Mouse (Mus musculus) intestine, embryonic 14.5 days (tissue): Measurements from ENCODE around the gene Fitm1. TPM values are rescaled to one million over a fixed set of nuclear protein-coding genes. Genes with fewer than 3 reads are reported as not detected.

Source experiments
- ATAC-seq: fragments of 200-750 bp; cut with Nextera tagmentation; replicated peaks from 2 replicates; pipeline ENCODE4 v1.8.0; 2017; ENCODE audit warnings: low read depth, moderate number of reproducible peaks, moderate TSS enrichment, moderate library complexity; ENCODE audit not compliant: low FRiP score, low TSS enrichment
- DNase-seq: peaks from one replicate; pipeline ENCODE4 v3.0.0-alpha.2; 2018; ENCODE audit warnings: low spot score
- H3K27ac ChIP-seq: fragments of 300-500 bp; sonication (generic); 2 replicates; pipeline ENCODE4 v1.5.1; 2014; ENCODE audit warnings: low read depth, mild to moderate bottlenecking, control low read depth
- H3K27me3 ChIP-seq: fragments of 300-500 bp; sonication (generic); replicated peaks from 2 replicates; pipeline ENCODE4 v1.6.1; 2014; ENCODE audit warnings: low read length, control low read depth; ENCODE audit not compliant: control insufficient read depth, insufficient read depth
- H3K36me3 ChIP-seq: fragments of 300-500 bp; sonication (generic); 2 replicates; pipeline ENCODE4 v1.6.1; 2014; ENCODE audit warnings: low read length, control low read depth; ENCODE audit not compliant: control insufficient read depth, insufficient read depth
- H3K4me1 ChIP-seq: fragments of 300-500 bp; sonication (generic); replicated peaks from 2 replicates; pipeline ENCODE4 v1.6.1; 2014; ENCODE audit warnings: low read length, control low read depth, mixed read lengths; ENCODE audit not compliant: control insufficient read depth, insufficient read depth
- H3K4me2 ChIP-seq: fragments of 300-500 bp; sonication (generic); 2 replicates; pipeline ENCODE4 v1.6.1; 2014; ENCODE audit warnings: low read length
- H3K4me3 ChIP-seq: fragments of 300-500 bp; sonication (generic); 2 replicates; pipeline ENCODE4 v1.5.1; 2014; ENCODE audit warnings: low read depth, low read length, control low read depth, mixed read lengths
- H3K9ac ChIP-seq: fragments of 300-500 bp; sonication (generic); 2 replicates; pipeline ENCODE4 v1.6.1; 2014; ENCODE audit warnings: mild to moderate bottlenecking, low read length
- H3K9me3 ChIP-seq: fragments of 300-500 bp; sonication (generic); 2 replicates; pipeline ENCODE4 v1.6.1; 2016; ENCODE audit warnings: low read length, control low read depth; ENCODE audit not compliant: control insufficient read depth
- WGBS: fragments of 180-500 bp; shearing (Covaris S2); extraction: QIAGEN DNeasy Blood & Tissue Kit; methylation state at CpG from one replicate; pipeline ENCODE4 v1.1.7; 2014; 5-methylcytosine and 5-hydroxymethylcytosine counted together
- polyA plus RNA-seq: library from polyadenylated mRNA; unstranded; fragments of >200 nt; fragmentation: Nextera tagmentation; extraction: Ambion mirVana; gene quantifications from 2 replicates; pipeline ENCODE4 v1.2.1, GENCODE M21; 2014

The Fitm1 gene
- polyA plus RNA-seq, 1 experiment from 2014 or later, result 0.43 TPM

GRCm38 (mm10) chr14:55614565-55615178 is 39.3 kb downstream of the Fitm1 start:
- Histone ChIP-seq H3K27me3 (no peaks in the 10 kb centered on the region), H3K36me3 (peaks cover 2% of the 10 kb centered on the region), H3K4me1 (no peaks in the 10 kb centered on the region; the same call in 1 of the 2 replicates), H3K27ac (no peak overlapping the region), H3K4me3 (no peak overlapping the region), H3K4me2 (no peak overlapping the region), H3K9me3 (no peaks in the 10 kb centered on the region), H3K9ac (no peak overlapping the region)
- DNase-seq, result no peak
- ATAC-seq, result no peak
- WGBS, result 77% methylated on average over 7 of the region's 7 CpGs

GRCm38 (mm10) chr14:55615876-55616275 is 40.5 kb downstream of the Fitm1 start:
- Histone ChIP-seq H3K36me3 (no peaks in the 10 kb centered on the region), H3K4me3 (no peak overlapping the region), H3K9me3 (no peaks in the 10 kb centered on the region), H3K4me2 (no peak overlapping the region), H3K4me1 (no peaks in the 10 kb centered on the region; the same call in 1 of the 2 replicates), H3K27ac (no peak overlapping the region), H3K27me3 (no peaks in the 10 kb centered on the region), H3K9ac (no peak overlapping the region)
- DNase-seq (no peak), ATAC-seq (no peak)
- 44% methylated on average over 2 of the region's 2 CpGs for WGBS

- Histone ChIP-seq H3K4me3 (no peak overlapping the region), H3K9me3 (no peaks in the 10 kb centered on the region), H3K4me1 (no peaks in the 10 kb centered on the region; the same call in 1 of the 2 replicates), H3K27ac (no peak overlapping the region), H3K9ac (no peak overlapping the region), H3K4me2 (no peak overlapping the region), H3K36me3 (no peaks in the 10 kb centered on the region), H3K27me3 (no peaks in the 10 kb centered on the region)
- 81% methylated on average over 2 of the region's 2 CpGs for WGBS
- DNase-seq, result no peak
- ATAC-seq, result no peak
Observed at GRCm38 (mm10) chr14:55616844-55617243, 41.4 kb downstream of the Fitm1 start.

- Histone ChIP-seq H3K9me3 (no peaks in the 10 kb centered on the region), H3K4me2 (peak within 1 kb of the TSS; percentile 43), H3K4me1 (no peaks in the 10 kb centered on the region; the same call in 1 of the 2 replicates), H3K27ac (no peak within 1 kb of the TSS), H3K9ac (no peak within 1 kb of the TSS), H3K4me3 (peak within 1 kb of the TSS; percentile 25), H3K27me3 (no peaks in the 10 kb centered on the region), H3K36me3 (no peaks in the 10 kb centered on the region)
- DNase-seq (peak; percentile 66), ATAC-seq (peak; percentile 88)
- 8% methylated on average over 21 of the region's 21 CpGs for whole genome bisulfite sequencing
Observed at GRCm38 (mm10) chr14:55617822-55618221, 42.4 kb downstream of the Fitm1 start, which contains the start of gene Rec8. TSS of gene Rec8 (plus strand) at chr14:55618037.

- no peaks in the 10 kb centered on the region for H3K36me3 ChIP-seq
- peak overlapping the region; percentile 43 for H3K4me2 ChIP-seq
- no peak overlapping the region for H3K9ac ChIP-seq
- ATAC-seq (no peak), DNase-seq (no peak)
- peak overlapping the region; percentile 25 for H3K4me3 ChIP-seq
- WGBS, result 43% methylated on average over 22 of the region's 22 CpGs
- H3K4me1 ChIP-seq, result no peaks in the 10 kb centered on the region; the same call in 1 of the 2 replicates
- H3K9me3 ChIP-seq, result no peaks in the 10 kb centered on the region
- no peaks in the 10 kb centered on the region for H3K27me3 ChIP-seq
- no peak overlapping the region for H3K27ac ChIP-seq
Observed at GRCm38 (mm10) chr14:55618486-55619195, 43.2 kb downstream of the Fitm1 start.

Other genes with a start within 250 kb of the Fitm1 start
- gene Dhrs4, start 96.9 kb upstream of the Fitm1 start, polyA plus RNA-seq, result 61.0 and 72.1 TPM in 2 replicates
- 2.5 and 3.3 TPM in 2 replicates for gene Carmil3, start 85.0 kb upstream of the Fitm1 start, polyA plus RNA-seq
- gene Cpne6, start 65.2 kb upstream of the Fitm1 start, polyA plus RNA-seq, result 0.37 and 0.48 TPM in 2 replicates
- not detected in 2 replicates for gene Nrl, start 50.6 kb upstream of the Fitm1 start, polyA plus RNA-seq
- 42.8 and 47.4 TPM in 2 replicates for gene Pck2, start 35.4 kb upstream of the Fitm1 start, polyA plus RNA-seq
- gene Dcaf11, start 15.6 kb upstream of the Fitm1 start, polyA plus RNA-seq, result 70.9 and 71.5 TPM in 2 replicates
- gene A730061H03Rik, start 15.2 kb upstream of the Fitm1 start, polyA plus RNA-seq, result 0.64 and 0.81 TPM in 2 replicates
- gene Psme1, start 2.5 kb downstream of the Fitm1 start, polyA plus RNA-seq, result 200 TPM in 2 replicates
- gene Emc9, start 9.7 kb downstream of the Fitm1 start, polyA plus RNA-seq, result 6.3 and 7.0 TPM in 2 replicates
- gene Psme2, start 15.5 kb downstream of the Fitm1 start, polyA plus RNA-seq, result 331 and 332 TPM in 2 replicates
- 15.9 and 20.1 TPM in 2 replicates for gene Rnf31, start 16.1 kb downstream of the Fitm1 start, polyA plus RNA-seq
- 8.9 and 9.1 TPM in 2 replicates for gene Irf9, start 28.0 kb downstream of the Fitm1 start, polyA plus RNA-seq
- gene Rec8, start 42.4 kb downstream of the Fitm1 start, polyA plus RNA-seq, result 6.2 and 8.1 TPM in 2 replicates
- gene Ipo4, start 60.3 kb downstream of the Fitm1 start, polyA plus RNA-seq, result 93.6 and 95.7 TPM in 2 replicates
- 1.6 and 1.9 TPM in 2 replicates for gene Gm49378, start 62.3 kb downstream of the Fitm1 start, polyA plus RNA-seq
- gene Tm9sf1, start 68.2 kb downstream of the Fitm1 start, polyA plus RNA-seq, result 112 and 114 TPM in 2 replicates
- gene Tssk4, start 74.6 kb downstream of the Fitm1 start, polyA plus RNA-seq, result 1.7 and 1.9 TPM in 2 replicates
- gene Mdp1, start 84.9 kb downstream of the Fitm1 start, polyA plus RNA-seq, result 53.8 and 58.9 TPM in 2 replicates
- 53.5 and 62.5 TPM in 2 replicates for gene Gmpr2, start 96.3 kb downstream of the Fitm1 start, polyA plus RNA-seq
- 547 and 563 TPM in 2 replicates for gene Nedd8, start 96.5 kb downstream of the Fitm1 start, polyA plus RNA-seq
- gene Tinf2, start 106.2 kb downstream of the Fitm1 start, polyA plus RNA-seq, result 46.4 and 49.1 TPM in 2 replicates
- 1.3 and 1.6 TPM in 2 replicates for gene Tgm1, start 138.3 kb downstream of the Fitm1 start, polyA plus RNA-seq
- gene Rabggta, start 146.6 kb downstream of the Fitm1 start, polyA plus RNA-seq, result 29.7 and 32.7 TPM in 2 replicates
- 81.9 and 84.3 TPM in 2 replicates for gene Dhrs1, start 170.1 kb downstream of the Fitm1 start, polyA plus RNA-seq
- 42.8 and 45.0 TPM in 2 replicates for gene Nop9, start 170.1 kb downstream of the Fitm1 start, polyA plus RNA-seq
- gene Cideb, start 182.8 kb downstream of the Fitm1 start, polyA plus RNA-seq, result 5.4 and 8.1 TPM in 2 replicates
- 0.08 and 0.65 TPM in 2 replicates for gene Ltb4r2, start 185.8 kb downstream of the Fitm1 start, polyA plus RNA-seq
- gene Ltb4r1, start 190.3 kb downstream of the Fitm1 start, polyA plus RNA-seq, result 0.30 and 0.38 TPM in 2 replicates
- 5.8 and 7.2 TPM in 2 replicates for gene Adcy4, start 208.5 kb downstream of the Fitm1 start, polyA plus RNA-seq
- gene Ripk3, start 213.2 kb downstream of the Fitm1 start, polyA plus RNA-seq, result 48.5 and 51.7 TPM in 2 replicates
- 34.3 and 37.4 TPM in 2 replicates for gene Nfatc4, start 247.5 kb downstream of the Fitm1 start, polyA plus RNA-seq